Mouse (Mus musculus) forebrain, embryonic 12.5 days (tissue): ENCODE results near the gene Slc15a2. TPM values are rescaled to one million over a fixed set of nuclear protein-coding genes. Genes with fewer than 3 reads are reported as not detected.
A peak's percentile ranks its signal among the peaks of the same experiment; 100 is the strongest.

Source experiments
- ATAC-seq: fragments of 200-750 bp; cut with Nextera tagmentation; 2 replicates; pipeline ENCODE4 v1.8.0; 2017; ENCODE audit warnings: moderate TSS enrichment; ENCODE audit not compliant: low FRiP score
- H3K27ac ChIP-seq: fragments of 300-500 bp; sonication (generic); 2 replicates; pipeline ENCODE4 v1.5.1; 2016; ENCODE audit warnings: mild to moderate bottlenecking
- H3K27me3 ChIP-seq: fragments of 300-500 bp; sonication (generic); 2 replicates; pipeline ENCODE4 v1.6.1; 2016; ENCODE audit warnings: mild to moderate bottlenecking
- H3K36me3 ChIP-seq: fragments of 300-500 bp; sonication (generic); replicated peaks from 2 replicates; pipeline ENCODE4 v1.6.1; 2016; ENCODE audit warnings: mild to moderate bottlenecking
- H3K4me1 ChIP-seq: fragments of 300-500 bp; sonication (generic); 2 replicates; pipeline ENCODE4 v1.6.1; 2016
- H3K4me2 ChIP-seq: fragments of 300-500 bp; sonication (generic); 2 replicates; pipeline ENCODE4 v1.6.1; 2016; ENCODE audit warnings: mild to moderate bottlenecking, moderate library complexity
- H3K4me3 ChIP-seq: fragments of 300-500 bp; sonication (generic); replicated peaks from 2 replicates; pipeline ENCODE4 v1.5.1; 2016; ENCODE audit warnings: mild to moderate bottlenecking
- H3K9ac ChIP-seq: fragments of 300-500 bp; sonication (generic); 2 replicates; pipeline ENCODE4 v1.6.1; 2016; ENCODE audit warnings: mild to moderate bottlenecking
- H3K9me3 ChIP-seq: fragments of 300-500 bp; sonication (generic); 2 replicates; pipeline ENCODE4 v1.6.1; 2016
- WGBS: fragments of 180-500 bp; shearing (Covaris S2); methylation state at CpG from one replicate; pipeline ENCODE4 v1.1.7; 2016; 5-methylcytosine and 5-hydroxymethylcytosine counted together
- polyA plus RNA-seq: library from polyadenylated mRNA; unstranded; fragments of >200 nt; fragmentation: Nextera tagmentation; extraction: Ambion mirVana; gene quantifications from 2 replicates; pipeline ENCODE4 v1.2.1, GENCODE M21; 2016

Slc15a2 gene
- 4.1 and 4.9 TPM in 2 replicates for polyA plus RNA-seq

GRCm38 (mm10) chr16:36784594-36785313, at the start of gene Slc15a2:
Gene Slc15a2, minus strand, starts transcription at chr16:36784962.
- H3K4me2 ChIP-seq: peak within 1 kb of the TSS; percentile 26; the same call in 1 of the 2 replicates
- no peaks in the 10 kb centered on the region for H3K27me3 ChIP-seq
- no peaks in the 10 kb centered on the region for H3K36me3 ChIP-seq
- ATAC-seq: no peak; the same call in 1 of the 2 replicates
- H3K4me1 ChIP-seq: peaks cover 6% of the 10 kb centered on the region; the same call in 1 of the 2 replicates
- H3K27ac ChIP-seq: 0 out of 2 replicates have a peak within 1 kb of the TSS, but pooled peaks have one; percentile 6
- 72% methylated on average over 10 of the region's 10 CpGs for WGBS
- H3K9ac ChIP-seq: no peak within 1 kb of the TSS
- no peak within 1 kb of the TSS for H3K4me3 ChIP-seq
- H3K9me3 ChIP-seq: no peaks in the 10 kb centered on the region

GRCm38 (mm10) chr16:36828820-36829219, 44.1 kb upstream of the Slc15a2 start:
- Histone ChIP-seq H3K4me3 (peak overlapping the region; percentile 74), H3K4me1 (peaks cover 9% of the 10 kb centered on the region), H3K27me3 (no peaks in the 10 kb centered on the region), H3K4me2 (peak overlapping the region; percentile 73), H3K27ac (no peak overlapping the region), H3K36me3 (no peaks in the 10 kb centered on the region; the same call in 1 of the 2 replicates), H3K9ac (peak overlapping the region; percentile 81), H3K9me3 (no peaks in the 10 kb centered on the region)
- ATAC-seq: peak; percentile 34
- WGBS: 2% methylated on average over 11 of the region's 11 CpGs

DNA sequence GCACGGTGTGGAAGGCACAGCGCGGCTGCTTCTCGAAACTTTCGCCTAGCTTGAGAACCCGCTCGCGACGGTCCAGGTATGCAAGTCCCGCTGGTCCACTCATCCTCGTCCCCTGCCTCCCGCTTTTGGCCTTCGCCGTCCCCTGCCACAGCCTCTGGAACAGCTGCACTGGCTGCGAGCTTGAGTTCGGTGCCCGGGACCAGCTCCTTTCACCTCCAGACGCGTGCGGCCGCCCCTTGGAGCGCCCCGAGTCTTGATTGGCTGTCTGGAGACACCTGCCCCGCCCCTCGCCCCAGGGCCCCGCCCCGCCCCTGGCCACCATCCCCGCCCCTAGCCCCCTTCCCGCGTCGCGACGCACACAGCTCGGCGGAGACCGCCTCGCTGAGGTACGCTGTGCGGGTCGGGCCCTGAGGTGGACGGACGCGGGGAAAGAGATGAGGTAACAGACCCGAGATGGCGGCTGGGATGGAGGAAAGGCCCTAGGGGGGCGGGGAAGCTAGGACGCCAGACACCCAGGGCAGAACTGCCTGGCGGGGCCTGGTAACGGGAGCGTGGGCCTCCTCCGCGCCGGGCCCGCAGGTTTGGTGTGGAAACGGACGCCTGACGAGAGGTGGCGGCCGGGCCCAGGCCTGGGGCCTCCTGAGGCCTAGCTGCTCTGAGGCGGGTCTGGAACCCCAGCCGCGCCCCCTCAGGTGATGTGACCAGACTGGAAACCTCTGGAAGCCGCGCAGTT, 43.5 kb upstream of the Slc15a2 start, which contains the start of gene Iqcb1:
Gene Iqcb1, plus strand, starts transcription at position 332 of the 733 bp plus-strand sequence.
- Histone ChIP-seq H3K4me2 (peak within 1 kb of the TSS; percentile 73), H3K9ac (peak within 1 kb of the TSS; percentile 81), H3K4me1 (peaks cover 9% of the 10 kb centered on the region), H3K4me3 (peak within 1 kb of the TSS; percentile 74), H3K9me3 (no peaks in the 10 kb centered on the region), H3K27ac (peak within 1 kb of the TSS; percentile 75), H3K27me3 (no peaks in the 10 kb centered on the region), H3K36me3 (no peaks in the 10 kb centered on the region; the same call in 1 of the 2 replicates)
- WGBS: under 1% methylated on average over 64 of the region's 64 CpGs
- ATAC-seq: peak; percentile 98

DNA sequence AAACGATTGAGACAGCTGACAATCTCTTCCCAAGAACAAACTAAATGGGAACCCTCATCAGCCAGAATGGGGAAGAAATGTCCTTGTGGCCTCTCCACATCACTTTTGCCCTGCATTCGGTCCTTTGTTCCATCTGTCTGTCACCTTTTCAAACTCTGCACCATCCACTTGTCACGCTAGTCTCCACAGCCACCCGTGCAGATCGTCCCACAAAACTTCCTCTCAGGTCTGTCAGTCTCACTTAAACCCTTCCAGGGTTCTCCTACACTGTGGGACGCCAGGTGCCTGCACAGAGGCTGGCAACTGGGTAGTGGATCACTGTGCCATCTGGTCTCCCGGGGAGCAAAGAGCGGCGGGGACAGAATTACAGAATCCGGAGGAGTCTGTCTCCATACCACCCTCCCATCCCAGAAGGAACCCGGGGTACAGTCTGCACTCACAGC, 42.9 kb upstream of the Slc15a2 start:
- H3K27ac ChIP-seq: no peak overlapping the region
- peak overlapping the region; percentile 74 for H3K4me3 ChIP-seq
- H3K9me3 ChIP-seq: no peaks in the 10 kb centered on the region
- no peaks in the 10 kb centered on the region for H3K36me3 ChIP-seq
- ATAC-seq: no peak
- H3K27me3 ChIP-seq: no peaks in the 10 kb centered on the region
- H3K4me2 ChIP-seq: peak overlapping the region; percentile 73
- peak overlapping the region; percentile 81 for H3K9ac ChIP-seq
- WGBS: 4% methylated on average over 11 of the region's 11 CpGs
- peaks cover 9% of the 10 kb centered on the region for H3K4me1 ChIP-seq

DNA sequence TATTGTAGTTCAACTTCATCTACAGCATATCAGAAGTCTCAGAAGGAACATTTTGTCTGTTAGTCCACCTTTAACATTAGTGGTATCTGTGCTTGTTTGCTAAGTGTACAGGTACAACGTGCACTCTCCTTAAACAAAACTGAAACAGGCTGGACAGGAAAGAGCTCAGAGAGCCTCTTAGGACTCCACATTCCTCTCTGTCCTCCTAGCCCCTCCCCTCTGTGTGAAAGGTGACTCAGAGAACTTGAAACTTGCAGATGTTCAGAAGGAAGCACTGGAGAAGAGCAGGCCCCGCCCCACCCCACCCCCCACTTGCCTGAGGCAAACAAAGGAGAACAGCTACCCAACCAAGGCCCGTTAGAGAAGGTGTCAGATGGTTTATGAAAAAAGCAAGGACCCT, 36.7 kb upstream of the Slc15a2 start:
- no peaks in the 10 kb centered on the region for H3K27me3 ChIP-seq
- no peak overlapping the region for H3K27ac ChIP-seq
- no peaks in the 10 kb centered on the region for H3K9me3 ChIP-seq
- 9% methylated on average over 3 of the region's 3 CpGs for WGBS
- no peak for ATAC-seq
- H3K4me3 ChIP-seq: no peak overlapping the region
- H3K9ac ChIP-seq: no peak overlapping the region
- no peaks in the 10 kb centered on the region for H3K36me3 ChIP-seq
- H3K4me1 ChIP-seq: peaks cover 5% of the 10 kb centered on the region
- H3K4me2 ChIP-seq: no peak overlapping the region

DNA sequence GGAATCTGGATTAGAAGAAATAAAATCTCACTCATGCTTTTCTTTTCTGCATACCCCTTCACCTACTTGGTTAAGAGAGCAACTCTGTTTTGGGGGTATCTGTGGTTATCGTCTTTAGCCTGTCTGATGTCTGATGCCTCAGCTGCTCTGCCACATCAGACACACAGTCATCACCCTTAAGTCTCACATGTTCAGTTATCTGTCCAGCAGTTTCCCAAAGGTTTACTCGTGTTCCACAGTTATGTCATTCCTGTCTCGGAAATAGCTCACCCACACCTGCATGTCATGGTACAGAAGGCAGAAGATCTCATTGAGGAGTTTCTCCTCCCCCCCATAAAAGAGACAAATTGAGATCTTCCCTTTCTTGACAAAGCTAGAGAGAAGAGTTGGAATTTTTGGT, 36.0 kb upstream of the Slc15a2 start:
- Histone ChIP-seq H3K4me1 (peaks cover 5% of the 10 kb centered on the region), H3K9ac (no peak overlapping the region), H3K27me3 (no peaks in the 10 kb centered on the region), H3K36me3 (no peaks in the 10 kb centered on the region), H3K4me3 (no peak overlapping the region), H3K9me3 (no peaks in the 10 kb centered on the region), H3K4me2 (no peak overlapping the region), H3K27ac (no peak overlapping the region)
- no peak for ATAC-seq
- 86% methylated on average over 3 of the region's 3 CpGs for WGBS

DNA sequence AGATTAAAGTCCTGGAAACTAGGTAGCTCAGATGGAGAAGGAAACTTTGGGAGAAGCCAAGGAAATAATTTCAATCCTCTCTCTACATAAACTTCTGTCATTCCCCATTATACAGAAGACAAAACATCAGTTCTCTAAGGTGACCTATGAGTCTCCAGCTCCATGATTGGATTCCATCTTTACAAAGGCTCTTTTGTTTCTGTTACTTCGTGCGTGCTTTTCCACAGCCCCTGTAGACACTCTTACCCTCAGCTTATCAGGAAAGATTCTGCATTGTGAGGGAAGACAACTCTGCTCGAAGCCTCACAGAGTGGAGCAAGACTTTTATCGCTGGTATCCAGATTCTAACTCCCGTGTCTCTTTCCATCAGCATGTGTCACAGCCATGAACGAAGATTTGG, 35.3 kb upstream of the Slc15a2 start:
- H3K9me3 ChIP-seq: no peaks in the 10 kb centered on the region
- H3K27ac ChIP-seq: no peak overlapping the region
- 50% methylated on average over 6 of the region's 6 CpGs for WGBS
- no peaks in the 10 kb centered on the region for H3K36me3 ChIP-seq
- H3K4me3 ChIP-seq: no peak overlapping the region
- H3K4me2 ChIP-seq: no peak overlapping the region
- no peak overlapping the region for H3K9ac ChIP-seq
- no peaks in the 10 kb centered on the region for H3K27me3 ChIP-seq
- no peak for ATAC-seq
- H3K4me1 ChIP-seq: peaks cover 5% of the 10 kb centered on the region

GRCm38 (mm10) chr16:36817321-36817926, 32.7 kb upstream of the Slc15a2 start:
- no peaks in the 10 kb centered on the region for H3K36me3 ChIP-seq
- H3K4me2 ChIP-seq: no peak overlapping the region
- no peaks in the 10 kb centered on the region for H3K27me3 ChIP-seq
- H3K4me3 ChIP-seq: no peak overlapping the region
- H3K27ac ChIP-seq: no peak overlapping the region
- H3K9me3 ChIP-seq: no peaks in the 10 kb centered on the region
- no peak overlapping the region for H3K9ac ChIP-seq
- H3K4me1 ChIP-seq: peaks cover 5% of the 10 kb centered on the region
- 18% methylated on average over 7 of the region's 7 CpGs for WGBS
- peak; percentile 96 for ATAC-seq

DNA sequence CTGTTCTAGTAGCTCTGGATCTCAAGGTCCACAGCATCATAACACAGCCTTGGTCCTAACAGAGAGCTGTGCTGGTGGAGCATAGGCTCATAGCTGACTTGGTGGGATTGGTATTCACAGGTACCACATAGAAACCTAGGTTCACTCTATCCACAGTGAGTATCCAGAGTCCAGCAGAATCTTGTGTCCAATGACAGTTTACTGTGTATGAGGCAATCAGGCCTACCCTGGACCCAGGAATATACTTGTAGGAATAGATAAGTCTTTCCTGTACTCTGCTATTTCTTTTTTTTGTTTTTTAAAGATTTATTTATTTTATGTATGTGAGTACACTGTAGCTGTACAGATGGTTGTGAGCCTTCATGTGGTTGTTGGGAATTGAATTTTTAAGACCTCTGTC, 32.2 kb upstream of the Slc15a2 start:
- Histone ChIP-seq H3K9me3 (no peaks in the 10 kb centered on the region), H3K4me3 (no peak overlapping the region), H3K27ac (no peak overlapping the region), H3K4me2 (no peak overlapping the region), H3K27me3 (no peaks in the 10 kb centered on the region), H3K9ac (no peak overlapping the region), H3K4me1 (peaks cover 5% of the 10 kb centered on the region), H3K36me3 (no peaks in the 10 kb centered on the region)
- 0 out of 2 replicates have a peak, but pooled peaks have one; percentile 7 for ATAC-seq

DNA sequence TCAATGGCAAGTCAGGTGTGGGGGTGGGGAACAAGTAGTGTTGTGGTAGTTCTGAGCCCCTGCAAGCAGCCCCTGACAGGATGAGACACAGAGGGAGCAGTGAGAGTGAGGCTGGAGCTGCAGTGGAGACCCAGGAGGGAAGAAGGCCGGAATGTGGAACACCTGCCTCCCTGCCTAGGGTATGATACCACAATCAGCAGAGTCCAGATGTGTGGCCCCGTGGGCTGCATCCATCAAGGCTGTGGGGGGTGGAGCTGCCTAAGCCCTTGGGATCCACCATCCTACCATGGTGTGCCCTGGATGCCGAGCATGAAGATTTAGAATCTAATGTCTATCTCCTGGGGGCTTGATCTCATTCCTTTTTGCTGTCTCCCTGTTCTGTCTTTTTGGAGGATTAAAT, 28.9 kb upstream of the Slc15a2 start:
- H3K4me1 ChIP-seq: no peaks in the 10 kb centered on the region
- 62% methylated on average over 3 of the region's 3 CpGs for WGBS

GRCm38 (mm10) chr16:36808616-36809015, 23.9 kb upstream of the Slc15a2 start:
- Histone ChIP-seq H3K9ac (no peak overlapping the region), H3K4me2 (no peak overlapping the region), H3K9me3 (no peaks in the 10 kb centered on the region), H3K4me3 (no peak overlapping the region), H3K36me3 (no peaks in the 10 kb centered on the region), H3K27me3 (no peaks in the 10 kb centered on the region), H3K27ac (no peak overlapping the region), H3K4me1 (no peaks in the 10 kb centered on the region)
- 94% methylated on average over 3 of the region's 3 CpGs for WGBS
- no peak for ATAC-seq

More for the DNA sequence above, 28.9 kb upstream of the Slc15a2 start:
- no peak for ATAC-seq
- no peaks in the 10 kb centered on the region for H3K9me3 ChIP-seq
- no peak overlapping the region for H3K27ac ChIP-seq
- H3K36me3 ChIP-seq: no peaks in the 10 kb centered on the region
- no peak overlapping the region for H3K9ac ChIP-seq
- H3K4me3 ChIP-seq: no peak overlapping the region
- H3K4me2 ChIP-seq: no peak overlapping the region
- H3K27me3 ChIP-seq: no peaks in the 10 kb centered on the region

DNA sequence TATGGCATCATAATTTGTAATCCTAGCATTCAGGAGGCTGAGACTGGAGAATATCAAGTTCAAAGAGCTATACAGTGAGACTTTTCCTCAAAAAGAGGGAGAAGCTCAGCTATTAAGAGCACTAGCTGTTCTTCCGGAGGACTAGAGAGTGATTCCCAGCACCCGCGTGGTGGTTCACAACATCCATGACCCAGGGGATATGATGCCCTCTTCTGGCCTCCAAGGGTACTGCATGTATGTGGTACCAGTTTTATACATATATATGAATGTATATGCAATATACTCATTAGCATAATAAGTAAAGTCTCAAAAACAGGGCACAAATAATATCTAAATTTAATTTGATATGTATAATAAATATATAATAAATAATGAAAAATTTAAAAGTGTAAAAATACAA, 17.6 kb upstream of the Slc15a2 start:
- 89% methylated on average over 3 of the region's 3 CpGs for WGBS
- ATAC-seq: no peak
- no peak overlapping the region for H3K4me2 ChIP-seq

More for the DNA sequence above, 17.6 kb upstream of the Slc15a2 start:
- Histone ChIP-seq H3K36me3 (no peaks in the 10 kb centered on the region), H3K27me3 (no peaks in the 10 kb centered on the region), H3K9me3 (no peaks in the 10 kb centered on the region), H3K4me3 (no peak overlapping the region), H3K9ac (no peak overlapping the region), H3K27ac (no peak overlapping the region), H3K4me1 (no peaks in the 10 kb centered on the region)
